ENCODE assay signal across 7 mouse cellular contexts in genomic region chr5:52516072-52516476, GRCm38 (mm10). TPM values are rescaled to one million over a fixed set of nuclear protein-coding genes. Genes with fewer than 3 reads are reported as not detected.
DNase-seq lines count a peak whose midpoint lies in the region; ATAC-seq and TF ChIP-seq lines count a peak whose summit lies in the region.

No protein-coding gene starts in this region.

- ATAC-seq in lung, embryonic 16.5 days (ENCODE audit: low read depth) = no peak
- peak; percentile 76 for ATAC-seq in hindbrain, embryonic 16.5 days
- no peak for ATAC-seq in liver, postnatal 0 days
- no peak for ATAC-seq in stomach, embryonic 15.5 days (ENCODE audit: insufficient read depth, low FRiP score, low read depth)

- H3K36me3 ChIP-seq in lung, embryonic 16.5 days (ENCODE audit: control insufficient read depth, insufficient read depth, low read length) = no peaks in the 10 kb centered on the region
- no peaks in the 10 kb centered on the region for H3K36me3 ChIP-seq in hindbrain, embryonic 16.5 days (ENCODE audit: control insufficient read depth, insufficient read depth, low read length)
- H3K36me3 ChIP-seq in liver, postnatal 0 days (replicated peaks; ENCODE audit: insufficient read depth, low read length) = no peaks in the 10 kb centered on the region
- H3K36me3 ChIP-seq in stomach, embryonic 15.5 days = no peaks in the 10 kb centered on the region

- H3K9ac ChIP-seq in lung, embryonic 16.5 days (ENCODE audit: low read length) = no peak overlapping the region
- peak overlapping the region; percentile 66 for H3K9ac ChIP-seq in hindbrain, embryonic 16.5 days (ENCODE audit: low read depth, low read length)
- no peak overlapping the region for H3K9ac ChIP-seq in liver, postnatal 0 days (replicated peaks)
- H3K9ac ChIP-seq in stomach, embryonic 15.5 days = no peak overlapping the region

- H3K27ac ChIP-seq in lung, embryonic 16.5 days (ENCODE audit: low read length) = no peak overlapping the region
- peak overlapping the region; percentile 19; the same call in 1 of the 2 replicates for H3K27ac ChIP-seq in hindbrain, embryonic 16.5 days (ENCODE audit: low read depth, low read length)
- no peak overlapping the region for H3K27ac ChIP-seq in liver, postnatal 0 days (ENCODE audit: low read depth)
- no peak overlapping the region for H3K27ac ChIP-seq in stomach, embryonic 15.5 days

- DNase-seq in lung, postnatal 14 days = no peak
- DNase-seq in embryo, embryonic 9.5 days (ENCODE audit: extremely low spot score) = peak; percentile 37
- no peak for DNase-seq in liver, postnatal 0 days
- DNase-seq in natural killer cell, adult 2 months (ENCODE audit: low spot score in 2 of 2) = no peak

- H3K9me3 ChIP-seq in lung, embryonic 16.5 days (ENCODE audit: control insufficient read depth, low read length) = no peaks in the 10 kb centered on the region
- no peaks in the 10 kb centered on the region for H3K9me3 ChIP-seq in hindbrain, embryonic 16.5 days (ENCODE audit: control insufficient read depth, low read length)
- no peaks in the 10 kb centered on the region for H3K9me3 ChIP-seq in liver, postnatal 0 days (ENCODE audit: low read length)
- H3K9me3 ChIP-seq in stomach, embryonic 15.5 days = no peaks in the 10 kb centered on the region

- TF ChIP-seq EP300 in liver, postnatal 0 days (IDR thresholded peaks at IDR 0.05; ENCODE audit: low read depth) = no peak

- TF ChIP-seq CTCF in liver, postnatal 0 days (IDR thresholded peaks at IDR 0.05; ENCODE audit: low read depth) = no peak

- peaks cover 6% of the 10 kb centered on the region; the same call in 1 of the 2 replicates for H3K27me3 ChIP-seq in lung, embryonic 16.5 days (ENCODE audit: control insufficient read depth, insufficient read depth, low read depth, low read length)
- no peaks in the 10 kb centered on the region for H3K27me3 ChIP-seq in hindbrain, embryonic 16.5 days (replicated peaks; ENCODE audit: control insufficient read depth, insufficient read depth, low read length)
- H3K27me3 ChIP-seq in liver, postnatal 0 days (ENCODE audit: insufficient read depth, low read length) = 0 out of 2 replicates have a peak, but pooled peaks cover 5% of the 10 kb centered on the region
- 0 out of 2 replicates have a peak, but pooled peaks cover 3% of the 10 kb centered on the region for H3K27me3 ChIP-seq in stomach, embryonic 15.5 days (replicated peaks)

- whole genome bisulfite sequencing in lung, embryonic 16.5 days = 21% methylated on average over 21 of the region's 21 CpGs
- 16% methylated on average over 21 of the region's 21 CpGs for WGBS in hindbrain, embryonic 16.5 days
- 27% methylated on average over 21 of the region's 21 CpGs for WGBS in liver, postnatal 0 days (ENCODE audit: insufficient replicate concordance)
- 25% methylated on average over 21 of the region's 21 CpGs for WGBS in stomach, embryonic 15.5 days

- H3K4me2 ChIP-seq in lung, embryonic 16.5 days (ENCODE audit: low read depth, low read length) = peak overlapping the region; percentile 49
- H3K4me2 ChIP-seq in hindbrain, embryonic 16.5 days (ENCODE audit: low read length) = peak overlapping the region; percentile 71
- peak overlapping the region; percentile 20 for H3K4me2 ChIP-seq in liver, postnatal 0 days (ENCODE audit: low read depth, low read length)
- H3K4me2 ChIP-seq in stomach, embryonic 15.5 days = peak overlapping the region; percentile 53

- peak overlapping the region; percentile 34 for H3K4me3 ChIP-seq in lung, embryonic 16.5 days (ENCODE audit: low read length)
- peak overlapping the region; percentile 38 for H3K4me3 ChIP-seq in hindbrain, embryonic 16.5 days (ENCODE audit: low read length)
- H3K4me3 ChIP-seq in liver, postnatal 0 days (ENCODE audit: low read depth, low read length) = no peak overlapping the region
- peak overlapping the region; percentile 24 for H3K4me3 ChIP-seq in stomach, embryonic 15.5 days (replicated peaks)

- H3K4me1 ChIP-seq in lung, embryonic 16.5 days (replicated peaks; ENCODE audit: control insufficient read depth, insufficient read depth, low read length) = no peaks in the 10 kb centered on the region; the same call in 1 of the 2 replicates
- peaks cover 6% of the 10 kb centered on the region; the same call in 1 of the 2 replicates for H3K4me1 ChIP-seq in hindbrain, embryonic 16.5 days (ENCODE audit: control insufficient read depth, insufficient read depth, low read depth, low read length)
- 0 out of 2 replicates have a peak, but pooled peaks cover 3% of the 10 kb centered on the region for H3K4me1 ChIP-seq in liver, postnatal 0 days (ENCODE audit: insufficient read depth)
- peaks cover 5% of the 10 kb centered on the region; the same call in 1 of the 2 replicates for H3K4me1 ChIP-seq in stomach, embryonic 15.5 days

RNA-seq across cellular contexts. Expression of gene Ccdc149, which starts 44.8 kb away (rescaled TPM):
- 2.7 and 3.7 TPM in 2 replicates for polyA plus RNA-seq in lung, embryonic 16.5 days (2015; fragmentation: Nextera tagmentation; extraction: Ambion mirVana)
- 15.0 and 15.4 TPM in 2 replicates for polyA plus RNA-seq in hindbrain, embryonic 16.5 days (2015; fragmentation: Nextera tagmentation; extraction: Ambion mirVana)
- 0.89 and 0.98 TPM in 2 replicates for polyA plus RNA-seq in liver, postnatal 0 days (2015; fragmentation: Nextera tagmentation; extraction: Ambion mirVana)
- 4.7 and 5.6 TPM in 2 replicates for polyA plus RNA-seq in stomach, embryonic 15.5 days (2015; fragmentation: Nextera tagmentation; extraction: Ambion mirVana)

RNA-seq across cellular contexts. Expression of gene Lgi2, which starts 50.2 kb away (rescaled TPM):
- 1.4 and 1.6 TPM in 2 replicates for polyA plus RNA-seq in lung, embryonic 16.5 days (2015; fragmentation: Nextera tagmentation; extraction: Ambion mirVana)
- polyA plus RNA-seq in hindbrain, embryonic 16.5 days (2015; fragmentation: Nextera tagmentation; extraction: Ambion mirVana) = 5.1 and 5.9 TPM in 2 replicates
- 0.18 and 0.26 TPM in 2 replicates for polyA plus RNA-seq in liver, postnatal 0 days (2015; fragmentation: Nextera tagmentation; extraction: Ambion mirVana)
- 14.1 and 16.1 TPM in 2 replicates for polyA plus RNA-seq in stomach, embryonic 15.5 days (2015; fragmentation: Nextera tagmentation; extraction: Ambion mirVana)

Comparison
In these comparisons a context has a peak if more than half of its experiments do, and no peak if none do; other contexts are left out.
1. H3K4me2 ChIP-seq: peak in every context shown above with its lines; median percentile 71 in hindbrain, embryonic 16.5 days; 53 in stomach, embryonic 15.5 days; 49 in lung, embryonic 16.5 days; 20 in liver, postnatal 0 days.